Mouse (Mus musculus): ENCODE results near the gene Jazf1.

Gene Jazf1

GRCm38 (mm10) chr6:52844741-52845140, 223.7 kb downstream of the Jazf1 start:
- DNase-seq = no peak

GRCm38 (mm10) chr6:52843027-52843426, 225.4 kb downstream of the Jazf1 start:
- peak; percentile 14 to 52 for DNase-seq

- peak in 1 of 2 experiments; percentile 9 for DNase-seq
Observed at GRCm38 (mm10) chr6:52842598-52842997, 225.8 kb downstream of the Jazf1 start.

- DNase-seq = no peak
Observed at GRCm38 (mm10) chr6:52841611-52842010, 226.8 kb downstream of the Jazf1 start.

GRCm38 (mm10) chr6:52840589-52841044, 227.8 kb downstream of the Jazf1 start:
- no peak for DNase-seq

- peak; percentile 82 to 91 for DNase-seq
Observed at GRCm38 (mm10) chr6:52838691-52839090, 229.7 kb downstream of the Jazf1 start.

- DNase-seq = no peak
Observed at GRCm38 (mm10) chr6:52837792-52838191, 230.6 kb downstream of the Jazf1 start.

- DNase-seq = no peak
Observed at GRCm38 (mm10) chr6:52836201-52836950, 232.1 kb downstream of the Jazf1 start.

GRCm38 (mm10) chr6:52827752-52828277, 240.6 kb downstream of the Jazf1 start:
- no peak for DNase-seq

GRCm38 (mm10) chr6:52825535-52825934, 242.9 kb downstream of the Jazf1 start:
- DNase-seq = no peak

- DNase-seq = no peak
Observed at GRCm38 (mm10) chr6:52824977-52825482, 243.4 kb downstream of the Jazf1 start.

GRCm38 (mm10) chr6:52823064-52823463, 245.4 kb downstream of the Jazf1 start:
- no peak for DNase-seq

GRCm38 (mm10) chr6:52822625-52823024, 245.8 kb downstream of the Jazf1 start:
- no peak for DNase-seq

- DNase-seq = no peak
Observed at GRCm38 (mm10) chr6:52819353-52819752, 249.1 kb downstream of the Jazf1 start.

GRCm38 (mm10) chr6:52818041-52818440, 250.4 kb downstream of the Jazf1 start:
- DNase-seq = no peak

- DNase-seq = no peak
Observed at GRCm38 (mm10) chr6:52817203-52817874, 251.1 kb downstream of the Jazf1 start.

GRCm38 (mm10) chr6:52805237-52805856, 263.1 kb downstream of the Jazf1 start:
- peak; percentile 12 to 15 for DNase-seq

GRCm38 (mm10) chr6:52802181-52802580, 266.2 kb downstream of the Jazf1 start:
- peak; percentile 32 to 35 for DNase-seq

- DNase-seq = peak in 1 of 2 experiments; percentile 20
Observed at GRCm38 (mm10) chr6:52797252-52797800, 271.1 kb downstream of the Jazf1 start.

- DNase-seq = peak in 1 of 2 experiments; percentile 20
Observed at GRCm38 (mm10) chr6:52796691-52797090, 271.7 kb downstream of the Jazf1 start.

- peak; percentile 29 to 59 for DNase-seq
Observed at GRCm38 (mm10) chr6:52796035-52796598, 272.3 kb downstream of the Jazf1 start.

All from kidney, postnatal 36 days (tissue).